In the genomic region with DNA sequence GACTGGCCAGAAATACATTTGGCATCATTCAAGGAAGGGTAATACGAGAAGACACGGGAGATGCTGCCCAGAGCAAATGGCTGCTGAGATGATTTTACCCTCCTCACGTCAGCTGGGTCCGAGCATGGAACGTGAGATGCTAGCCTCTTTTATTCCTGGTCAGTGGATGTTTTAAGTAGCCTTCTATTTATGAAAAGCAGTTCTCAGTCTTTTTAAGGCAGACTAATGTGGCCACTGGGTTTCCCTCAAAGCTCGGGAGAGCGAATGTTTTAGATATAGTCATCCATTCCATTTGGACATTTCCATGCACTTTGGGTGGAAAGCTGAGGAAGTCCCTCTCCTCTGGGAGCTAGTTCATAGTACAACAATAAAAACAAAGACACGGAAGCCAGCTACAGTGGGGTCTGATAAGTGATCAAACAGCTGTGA, we compare ENCODE assay signal across 8 mouse cellular contexts.
A peak's percentile ranks its signal among the peaks of the same experiment; 100 is the strongest.
DNase-seq lines count a peak whose midpoint lies in the region; ATAC-seq lines count a peak whose summit lies in the region.

No protein-coding gene starts in this region.

- peak overlapping the region; percentile 100 for H3K27ac ChIP-seq in lung, embryonic 15.5 days
- peak overlapping the region; percentile 67 for H3K27ac ChIP-seq in hindbrain, embryonic 15.5 days (replicated peaks)

- no peaks in the 10 kb centered on the region for H3K9me3 ChIP-seq in lung, embryonic 15.5 days
- H3K9me3 ChIP-seq in hindbrain, embryonic 15.5 days, result no peaks in the 10 kb centered on the region

- H3K36me3 ChIP-seq in lung, embryonic 15.5 days, result no peaks in the 10 kb centered on the region
- H3K36me3 ChIP-seq in hindbrain, embryonic 15.5 days, result no peaks in the 10 kb centered on the region

- H3K27me3 ChIP-seq in lung, embryonic 15.5 days, result no peaks in the 10 kb centered on the region
- no peaks in the 10 kb centered on the region for H3K27me3 ChIP-seq in hindbrain, embryonic 15.5 days

- peak overlapping the region; percentile 10; the same call in 1 of the 2 replicates for H3K4me3 ChIP-seq in lung, embryonic 15.5 days
- H3K4me3 ChIP-seq in hindbrain, embryonic 15.5 days, result no peak overlapping the region

- peak overlapping the region; percentile 23 for H3K4me2 ChIP-seq in lung, embryonic 15.5 days
- peak overlapping the region; percentile 33 for H3K4me2 ChIP-seq in hindbrain, embryonic 15.5 days

- peaks cover 98% of the 10 kb centered on the region for H3K4me1 ChIP-seq in lung, embryonic 15.5 days
- peaks cover 63% of the 10 kb centered on the region for H3K4me1 ChIP-seq in hindbrain, embryonic 15.5 days (replicated peaks)

- ATAC-seq in lung, embryonic 15.5 days (ENCODE audit: borderline replicate concordance, extremely low read depth, low FRiP score, low TSS enrichment), result no peak
- no peak for ATAC-seq in hindbrain, embryonic 15.5 days (ENCODE audit: low FRiP score, low read depth)

- 29% methylated on average over 8 of the region's 8 CpGs for WGBS in lung, embryonic 15.5 days
- WGBS in hindbrain, embryonic 15.5 days, result 34% methylated on average over 8 of the region's 8 CpGs

- peak; percentile 42 to 49 for DNase-seq in cerebellum, adult 18-20 months
- DNase-seq in cerebellum, adult 11-12 months, result no peak
- DNase-seq in lung, postnatal 36 days, result no peak
- peak; percentile 62 for DNase-seq in retina, postnatal 1 day
- no peak for DNase-seq in right cerebral cortex, adult 18-20 months
- DNase-seq in lung, postnatal 25 days (ENCODE audit: low spot score), result no peak

- H3K9ac ChIP-seq in lung, embryonic 15.5 days, result no peak overlapping the region
- H3K9ac ChIP-seq in hindbrain, embryonic 15.5 days, result 0 out of 2 replicates have a peak overlapping the region, but pooled peaks have one; percentile 11

Comparison
In these comparisons a context has a peak if more than half of its experiments do, and no peak if none do; other contexts are left out.
1. DNase-seq: peak in cerebellum, adult 18-20 months (2 of 2) and retina, postnatal 1 day (single experiment); none in cerebellum, adult 11-12 months (single experiment), lung, postnatal 36 days (single experiment), right cerebral cortex, adult 18-20 months (single experiment) and lung, postnatal 25 days (single experiment).